Mouse (Mus musculus) urinary bladder, postnatal 10 days (tissue): ENCODE results near the gene Tktl2.
A peak's percentile ranks its signal among the peaks of the same experiment; 100 is the strongest.

Source experiments
- DNase-seq: peaks from one replicate; pipeline ENCODE4 v3.0.0; 2022; ENCODE audit warnings: low spot score

Tktl2 gene

DNA sequence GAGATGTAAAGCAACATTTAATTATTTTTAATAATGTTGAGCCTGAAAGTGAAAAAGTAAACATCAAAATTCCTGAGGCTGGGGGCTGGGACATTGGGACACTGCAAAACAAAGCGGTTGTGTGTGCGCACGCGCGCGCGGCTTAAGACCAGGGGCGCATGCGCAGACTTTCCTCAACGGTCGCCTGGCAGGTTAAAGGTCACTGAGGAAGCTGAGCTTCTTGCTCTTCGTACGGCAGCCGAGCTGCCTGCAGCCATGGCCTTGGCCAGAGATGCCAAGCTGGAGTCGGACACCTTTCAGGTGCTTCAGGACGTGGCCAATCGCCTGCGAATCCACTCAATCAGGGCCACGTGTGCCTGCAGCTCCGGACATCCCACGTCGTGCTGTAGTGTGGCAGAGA lies at the start of gene Tktl2:
Gene Tktl2, plus strand, starts transcription at position 220 of the 400 bp plus-strand sequence.
- no peak for DNase-seq

DNA sequence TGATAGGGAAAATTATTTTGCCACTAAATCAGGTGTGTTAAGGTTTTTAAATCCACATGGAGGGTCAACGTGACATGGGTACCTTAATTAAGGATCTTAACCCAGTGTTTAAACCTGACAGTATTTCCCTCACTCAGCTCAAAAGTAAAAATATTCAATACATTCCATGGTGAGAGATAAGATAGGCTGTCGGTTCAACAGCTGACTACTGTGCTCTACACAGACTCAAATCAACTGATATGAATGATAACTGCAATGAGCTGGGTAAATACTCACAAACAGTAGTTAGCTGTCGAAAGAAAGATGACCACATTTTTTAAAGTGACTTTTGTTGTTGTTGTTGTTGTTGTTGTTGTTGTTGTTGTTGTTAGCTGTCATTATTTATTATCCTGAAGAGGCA lies 41.7 kb upstream of the Tktl2 start:
- DNase-seq = no peak

DNA sequence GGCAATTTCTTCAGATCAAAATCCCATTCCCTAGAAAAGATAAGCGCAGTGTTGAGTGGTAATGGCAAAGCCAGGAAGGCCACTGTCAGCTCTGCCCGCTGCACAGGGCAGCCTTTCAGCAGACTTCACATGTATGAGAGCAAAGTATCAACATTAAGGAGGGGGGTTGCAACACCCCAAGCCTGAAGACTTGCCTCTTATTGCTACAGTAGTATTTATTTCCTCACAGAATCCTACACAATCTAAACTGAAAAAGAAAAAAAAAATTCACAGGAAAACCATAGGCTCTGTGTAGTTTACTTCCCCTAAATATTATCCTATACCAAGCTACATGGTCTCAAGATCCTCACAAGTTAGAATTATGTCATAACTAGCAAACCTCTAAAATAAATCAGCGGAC lies 34.7 kb upstream of the Tktl2 start:
- DNase-seq = no peak

DNA sequence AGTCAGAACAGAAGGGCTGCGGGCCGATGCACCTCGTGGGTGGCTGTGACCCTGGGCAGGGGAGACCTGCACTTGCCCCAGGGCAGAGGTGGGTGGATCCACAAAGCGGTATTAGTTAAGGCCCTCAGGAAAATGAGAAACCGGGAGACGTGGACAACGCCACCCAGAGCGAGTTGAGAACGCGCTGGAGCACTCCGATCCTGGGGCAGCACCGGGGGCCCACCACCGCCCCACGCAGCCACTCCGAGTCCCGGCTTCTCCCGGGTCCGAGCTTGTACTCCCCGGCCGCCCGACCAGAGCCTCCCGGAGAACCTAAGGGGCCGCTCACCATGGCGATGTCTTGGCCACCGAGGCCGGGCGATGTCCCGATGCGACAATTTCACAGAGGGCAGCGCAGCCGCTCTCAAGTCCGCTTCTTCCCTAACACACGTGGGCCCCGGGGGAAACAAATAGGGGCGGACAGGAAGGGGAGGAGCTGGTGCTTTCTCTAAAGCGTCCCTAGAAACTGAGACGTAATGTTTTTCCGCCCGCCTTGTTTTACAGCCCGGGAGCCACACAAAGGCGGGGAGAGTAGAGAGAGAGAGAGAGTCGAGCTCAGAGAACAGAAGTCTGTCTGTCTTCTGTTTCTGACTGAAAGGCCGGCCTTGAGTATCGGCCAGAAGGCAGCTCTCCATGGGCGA lies 25.3 kb upstream of the Tktl2 start, which contains the start of gene Tma16:
Gene Tma16, minus strand, starts transcription at position 447 of the 680 bp plus-strand sequence.
- peak; percentile 14 for DNase-seq

DNA sequence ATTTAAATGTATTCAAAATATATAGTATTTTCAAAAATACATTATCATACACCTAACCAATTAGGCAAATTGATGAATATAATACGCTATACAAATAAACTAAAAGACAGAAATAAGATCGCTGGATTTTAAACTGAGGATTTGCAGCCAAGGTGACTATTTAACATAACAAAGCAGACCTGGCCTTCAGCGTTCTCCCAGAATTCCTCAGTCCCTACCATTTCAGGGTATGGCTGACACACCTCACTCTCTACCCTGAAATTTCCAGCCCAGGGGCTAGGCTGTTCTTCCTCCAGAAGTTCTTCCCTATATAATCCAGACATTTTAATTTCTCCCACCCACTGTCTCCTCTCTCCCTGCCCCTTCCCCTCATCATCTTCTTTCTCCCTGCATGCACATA lies 23.0 kb upstream of the Tktl2 start:
- DNase-seq = no peak

DNA sequence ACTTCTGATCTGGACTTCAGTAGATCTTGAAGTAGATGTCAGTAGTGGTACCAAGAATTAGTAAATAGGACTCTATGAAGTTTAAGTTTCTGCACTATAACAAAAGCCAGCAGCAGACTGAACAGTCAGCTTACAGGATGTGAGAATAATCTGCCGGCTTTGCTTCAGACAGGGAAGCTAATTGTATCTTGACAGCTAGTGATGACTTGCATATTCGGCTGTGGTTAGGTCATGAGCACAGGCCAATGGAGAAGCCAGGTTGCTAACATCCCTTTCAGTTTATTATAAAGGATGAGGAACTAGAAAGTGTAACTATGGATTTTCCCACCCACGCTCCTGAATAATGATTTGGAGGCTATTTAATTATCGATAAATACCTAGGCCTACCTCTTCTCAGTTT lies 20.9 kb upstream of the Tktl2 start:
- no peak for DNase-seq

DNA sequence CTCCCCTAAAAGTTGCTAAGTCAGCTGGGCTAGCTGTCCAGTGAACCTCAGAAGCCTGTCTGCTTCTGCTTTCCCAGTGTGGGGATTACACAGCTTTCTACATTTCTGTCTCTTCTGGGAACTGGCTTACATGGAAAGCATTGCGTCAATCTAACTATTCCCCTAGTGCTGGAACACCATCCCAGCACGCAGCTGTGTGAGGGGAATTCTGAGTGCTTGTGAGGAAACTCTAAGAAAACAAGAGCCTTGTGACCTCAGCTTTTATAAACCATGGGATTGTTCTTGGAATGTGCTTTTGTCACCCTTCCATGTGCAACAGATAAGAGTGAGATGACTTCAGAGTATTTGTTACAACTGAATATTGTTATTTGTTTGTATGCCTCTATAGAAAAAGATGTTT lies 17.1 kb upstream of the Tktl2 start:
- DNase-seq = no peak

DNA sequence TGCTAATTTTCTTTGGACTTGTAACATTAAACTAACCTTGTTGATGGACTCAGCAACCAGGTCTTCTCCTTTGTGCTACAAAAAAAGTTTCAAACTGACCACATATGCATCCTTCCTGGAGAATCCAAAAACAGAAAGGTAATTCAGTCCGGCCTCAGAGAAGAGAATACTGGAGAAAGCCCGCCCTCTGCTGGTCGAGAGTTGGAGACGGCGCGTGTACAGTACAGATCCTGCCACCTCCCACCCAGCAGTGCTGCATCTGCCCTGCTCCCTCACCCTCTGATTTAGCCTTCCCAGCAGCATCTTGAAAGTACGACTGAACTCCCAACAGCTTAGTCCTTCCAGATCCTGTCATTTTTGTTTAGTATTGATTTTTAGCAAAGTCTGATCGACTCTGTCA lies 15.8 kb upstream of the Tktl2 start:
- peak; percentile 24 for DNase-seq

DNA sequence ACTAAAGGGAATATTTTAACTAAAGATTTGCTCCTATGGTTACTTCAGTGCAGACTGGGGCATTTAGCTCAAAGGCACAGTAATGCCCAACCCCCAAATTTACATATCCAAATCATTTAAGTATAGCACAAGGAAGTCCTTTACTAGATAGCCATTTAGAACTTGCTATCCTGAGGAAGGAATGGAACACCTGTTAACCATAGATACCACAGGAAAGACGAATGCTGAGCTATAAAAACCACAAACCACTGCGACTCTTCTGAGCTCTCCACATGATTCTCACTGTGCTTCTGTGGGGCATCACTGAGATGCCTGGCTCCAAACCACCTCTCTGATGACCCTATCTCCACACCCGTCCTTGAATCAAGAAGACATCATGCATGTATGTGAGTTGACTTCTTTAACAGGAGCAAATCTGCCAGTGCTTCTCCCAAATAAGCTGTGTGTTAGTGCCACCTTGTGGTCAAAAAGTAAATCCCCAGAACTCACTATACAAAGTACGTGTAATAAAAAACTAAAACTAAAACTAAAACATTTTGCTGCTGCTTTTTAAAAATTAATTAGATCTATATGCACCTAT lies 14.5 kb upstream of the Tktl2 start:
- no peak for DNase-seq

DNA sequence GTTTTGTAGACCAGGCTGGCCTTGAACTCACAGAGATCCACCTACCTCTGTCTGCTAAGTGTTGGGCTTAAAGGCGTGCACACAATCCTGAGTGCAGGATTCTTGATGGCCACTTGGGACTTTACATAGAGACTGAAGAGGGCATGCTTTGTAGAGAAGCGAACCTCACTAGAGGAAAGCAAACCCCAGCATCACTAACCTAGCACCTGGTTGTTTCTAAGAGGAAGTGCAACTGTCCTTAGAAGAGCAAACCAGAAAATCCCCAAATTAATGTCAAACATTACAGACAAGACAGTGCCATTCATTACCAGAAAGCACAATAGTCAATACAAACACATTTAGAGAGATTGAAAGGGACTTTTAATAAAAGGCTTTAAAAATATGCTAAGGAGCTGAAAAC lies 8.2 kb upstream of the Tktl2 start:
- no peak for DNase-seq

DNA sequence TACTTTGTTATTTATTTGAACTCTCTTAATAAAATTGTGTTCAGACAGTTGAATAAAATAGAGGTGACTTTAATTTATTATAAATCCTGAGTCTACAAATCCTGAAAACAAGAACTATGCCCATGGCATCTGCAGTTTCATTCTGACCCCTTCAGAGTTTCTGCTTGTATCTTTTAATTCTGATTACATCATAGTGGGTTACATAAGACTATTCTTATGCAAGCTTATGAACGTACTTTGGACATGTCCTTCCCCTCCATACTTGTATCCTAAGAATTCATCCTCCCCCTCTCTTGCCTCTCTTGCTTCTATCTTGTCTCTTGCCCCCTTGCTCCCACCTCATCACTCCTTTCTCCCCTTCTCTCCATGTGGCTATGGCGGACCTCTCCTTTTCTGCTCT lies 7.6 kb downstream of the Tktl2 start:
- DNase-seq = no peak

DNA sequence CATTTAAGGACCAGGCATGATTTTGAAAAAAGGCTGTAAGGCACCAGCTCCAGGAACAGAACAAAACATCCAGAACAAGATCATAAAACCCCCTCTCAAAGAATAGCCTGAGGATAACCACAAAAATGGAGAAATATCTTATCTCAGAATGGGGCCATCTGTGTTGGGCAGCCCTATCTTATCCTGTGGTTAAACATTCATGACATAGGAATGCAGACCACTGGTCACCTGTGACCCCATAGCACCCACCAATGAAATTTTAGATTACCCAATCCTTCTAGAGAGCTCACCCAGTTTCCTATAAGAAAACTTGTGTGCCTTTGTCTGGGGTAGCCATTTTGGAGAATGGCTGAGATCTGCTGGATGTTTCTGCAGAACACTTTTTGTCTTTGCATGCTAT lies 9.0 kb downstream of the Tktl2 start:
- no peak for DNase-seq

DNA sequence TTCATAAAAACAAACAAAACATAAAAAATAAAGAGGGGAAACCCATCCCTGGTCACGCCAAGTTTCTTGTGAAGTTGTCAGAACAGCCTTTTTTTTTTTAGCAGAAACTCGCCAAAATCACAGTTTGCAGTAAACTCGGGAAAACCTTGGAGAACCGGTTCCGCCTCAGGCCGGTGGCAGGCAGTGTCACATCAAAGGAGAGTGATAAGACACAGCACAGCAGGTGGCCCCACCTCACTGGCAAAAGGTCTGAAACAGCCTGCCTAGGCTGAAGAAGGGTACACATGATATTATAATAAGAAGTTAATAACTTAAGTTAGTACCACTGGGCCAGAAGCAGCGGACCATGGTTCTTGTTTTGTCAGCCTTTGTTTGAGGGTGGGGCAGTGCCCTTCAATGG lies 38.5 kb downstream of the Tktl2 start:
- DNase-seq = no peak
